Mouse (Mus musculus) heart, embryonic 12.5 days (tissue): ENCODE data around the gene Snx13. TPM values are rescaled to one million over a fixed set of nuclear protein-coding genes. Genes with fewer than 3 reads are reported as not detected.

Source experiments
- ATAC-seq: fragments of 200-750 bp; cut with Nextera tagmentation; 2 replicates; pipeline ENCODE4 v1.8.0; 2017; ENCODE audit warnings: moderate TSS enrichment, moderate library complexity; ENCODE audit not compliant: insufficient number of reproducible peaks, low FRiP score
- H3K27ac ChIP-seq: fragments of 300-500 bp; sonication (generic); 2 replicates; pipeline ENCODE4 v1.5.1; 2016; ENCODE audit warnings: mild to moderate bottlenecking, moderate library complexity; ENCODE audit not compliant: poor library complexity, severe bottlenecking
- H3K27me3 ChIP-seq: fragments of 300-500 bp; sonication (generic); replicated peaks from 2 replicates; pipeline ENCODE4 v1.6.1; 2016; ENCODE audit warnings: mild to moderate bottlenecking, moderate library complexity
- H3K36me3 ChIP-seq: fragments of 300-500 bp; sonication (generic); 2 replicates; pipeline ENCODE4 v1.6.1; 2016; ENCODE audit warnings: mild to moderate bottlenecking, moderate library complexity
- H3K4me1 ChIP-seq: fragments of 300-500 bp; sonication (generic); replicated peaks from 2 replicates; pipeline ENCODE4 v1.6.1; 2016; ENCODE audit warnings: mild to moderate bottlenecking
- H3K4me2 ChIP-seq: fragments of 300-500 bp; sonication (generic); 2 replicates; pipeline ENCODE4 v1.6.1; 2016; ENCODE audit warnings: mild to moderate bottlenecking, moderate library complexity
- H3K4me3 ChIP-seq: fragments of 300-500 bp; sonication (generic); 2 replicates; pipeline ENCODE4 v1.5.1; 2016; ENCODE audit warnings: mild to moderate bottlenecking
- H3K9ac ChIP-seq: fragments of 300-500 bp; sonication (generic); 2 replicates; pipeline ENCODE4 v1.6.1; 2016; ENCODE audit warnings: mild to moderate bottlenecking, moderate library complexity
- H3K9me3 ChIP-seq: fragments of 300-500 bp; sonication (generic); replicated peaks from 2 replicates; pipeline ENCODE4 v1.6.1; 2016; ENCODE audit warnings: mild to moderate bottlenecking, moderate library complexity
- WGBS: fragments of 180-500 bp; shearing (Covaris S2); methylation state at CpG from one replicate; pipeline ENCODE4 v1.1.7; 2016; 5-methylcytosine and 5-hydroxymethylcytosine counted together
- polyA plus RNA-seq: library from polyadenylated mRNA; unstranded; fragments of >200 nt; fragmentation: Nextera tagmentation; extraction: Ambion mirVana; gene quantifications from 2 replicates; pipeline ENCODE4 v1.2.1, GENCODE M21; 2016

The Snx13 gene
- polyA plus RNA-seq: 35.1 and 38.7 TPM in 2 replicates

- peaks cover 31% of the 10 kb centered on the region for H3K4me1 ChIP-seq
- H3K27ac ChIP-seq: peak within 1 kb of the TSS; percentile 98
- no peaks in the 10 kb centered on the region for H3K36me3 ChIP-seq
- under 1% methylated on average over 51 of the region's 51 CpGs for WGBS
- peak within 1 kb of the TSS; percentile 96 for H3K9ac ChIP-seq
- no peaks in the 10 kb centered on the region for H3K27me3 ChIP-seq
- peak within 1 kb of the TSS; percentile 98 for H3K4me3 ChIP-seq
- H3K9me3 ChIP-seq: no peaks in the 10 kb centered on the region
- ATAC-seq: peak; percentile 98
- H3K4me2 ChIP-seq: peak within 1 kb of the TSS; percentile 84
Measured at GRCm38 (mm10) chr12:35046999-35047319, at the start of gene Snx13. Snx13 (plus strand) TSS chr12:35047186.

GRCm38 (mm10) chr12:34997597-34998182, 49.3 kb upstream of the Snx13 start:
- no peak overlapping the region for H3K4me2 ChIP-seq
- H3K4me3 ChIP-seq: no peak overlapping the region
- WGBS: 85% methylated on average over 3 of the region's 3 CpGs
- no peaks in the 10 kb centered on the region for H3K27me3 ChIP-seq
- H3K9me3 ChIP-seq: no peaks in the 10 kb centered on the region; the same call in 1 of the 2 replicates
- no peak overlapping the region for H3K27ac ChIP-seq
- no peaks in the 10 kb centered on the region for H3K4me1 ChIP-seq
- ATAC-seq: no peak
- no peaks in the 10 kb centered on the region for H3K36me3 ChIP-seq
- H3K9ac ChIP-seq: no peak overlapping the region

- H3K4me2 ChIP-seq: no peak overlapping the region
- 74% methylated on average over 12 of the region's 12 CpGs for WGBS
- no peak overlapping the region for H3K27ac ChIP-seq
- H3K36me3 ChIP-seq: no peaks in the 10 kb centered on the region
- H3K4me3 ChIP-seq: no peak overlapping the region
- H3K9me3 ChIP-seq: no peaks in the 10 kb centered on the region; the same call in 1 of the 2 replicates
- no peaks in the 10 kb centered on the region for H3K4me1 ChIP-seq
- no peaks in the 10 kb centered on the region for H3K27me3 ChIP-seq
- no peak for ATAC-seq
- H3K9ac ChIP-seq: no peak overlapping the region
Measured at GRCm38 (mm10) chr12:34998778-34999467, 48.1 kb upstream of the Snx13 start.

- no peak for ATAC-seq
- no peaks in the 10 kb centered on the region for H3K4me1 ChIP-seq
- H3K9ac ChIP-seq: no peak overlapping the region
- no peak overlapping the region for H3K4me2 ChIP-seq
- H3K27me3 ChIP-seq: no peaks in the 10 kb centered on the region
- WGBS: 47% methylated on average over 4 of the region's 4 CpGs
- no peak overlapping the region for H3K4me3 ChIP-seq
- no peak overlapping the region for H3K27ac ChIP-seq
- H3K9me3 ChIP-seq: no peaks in the 10 kb centered on the region; the same call in 1 of the 2 replicates
- H3K36me3 ChIP-seq: no peaks in the 10 kb centered on the region
Measured at GRCm38 (mm10) chr12:35000323-35000722, 46.7 kb upstream of the Snx13 start.

- Histone ChIP-seq H3K4me3 (no peak overlapping the region), H3K27me3 (no peaks in the 10 kb centered on the region), H3K27ac (no peak overlapping the region), H3K36me3 (no peaks in the 10 kb centered on the region), H3K9ac (no peak overlapping the region), H3K4me2 (no peak overlapping the region), H3K4me1 (no peaks in the 10 kb centered on the region), H3K9me3 (no peaks in the 10 kb centered on the region)
- no peak for ATAC-seq
Measured at GRCm38 (mm10) chr12:35005748-35006147, 41.2 kb upstream of the Snx13 start.

DNA sequence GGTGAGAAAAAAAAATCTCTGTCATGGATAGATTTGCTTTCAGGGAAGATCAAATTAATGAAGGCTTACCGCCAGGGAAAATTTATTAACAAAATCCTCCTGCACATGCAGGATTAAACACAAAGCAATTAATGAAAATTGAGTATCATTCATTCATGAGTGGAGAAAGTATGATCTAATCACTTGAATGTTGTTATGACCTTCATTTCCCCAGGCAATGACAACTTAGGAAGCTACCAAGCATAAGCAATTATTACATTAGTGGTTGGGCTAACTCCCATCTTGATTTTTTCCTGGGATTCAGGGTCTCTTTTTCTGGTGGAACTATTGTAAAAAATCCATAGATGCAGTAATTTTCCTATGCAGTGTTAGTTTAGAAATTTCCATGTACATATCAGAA, 39.1 kb upstream of the Snx13 start:
- H3K27ac ChIP-seq: no peak overlapping the region
- no peak for ATAC-seq
- 88% methylated on average over 1 of the region's 1 CpGs for WGBS

GRCm38 (mm10) chr12:35008340-35009137, 38.4 kb upstream of the Snx13 start:
- H3K9ac ChIP-seq: no peak overlapping the region
- WGBS: 76% methylated on average over 11 of the region's 11 CpGs
- no peaks in the 10 kb centered on the region for H3K9me3 ChIP-seq
- no peak for ATAC-seq
- H3K27me3 ChIP-seq: no peaks in the 10 kb centered on the region
- no peak overlapping the region for H3K4me3 ChIP-seq
- H3K27ac ChIP-seq: no peak overlapping the region
- H3K4me2 ChIP-seq: no peak overlapping the region
- H3K4me1 ChIP-seq: no peaks in the 10 kb centered on the region
- no peaks in the 10 kb centered on the region for H3K36me3 ChIP-seq

More for the DNA sequence above, 39.1 kb upstream of the Snx13 start:
- Histone ChIP-seq H3K36me3 (no peaks in the 10 kb centered on the region), H3K4me2 (no peak overlapping the region), H3K9ac (no peak overlapping the region), H3K4me3 (no peak overlapping the region), H3K9me3 (no peaks in the 10 kb centered on the region), H3K27me3 (no peaks in the 10 kb centered on the region), H3K4me1 (no peaks in the 10 kb centered on the region)

GRCm38 (mm10) chr12:35011462-35011861, 35.5 kb upstream of the Snx13 start:
- no peak for ATAC-seq
- Histone ChIP-seq H3K9me3 (no peaks in the 10 kb centered on the region), H3K4me2 (no peak overlapping the region), H3K9ac (no peak overlapping the region), H3K4me3 (no peak overlapping the region), H3K27ac (no peak overlapping the region), H3K4me1 (no peaks in the 10 kb centered on the region), H3K36me3 (no peaks in the 10 kb centered on the region), H3K27me3 (no peaks in the 10 kb centered on the region)
- WGBS: 71% methylated on average over 1 of the region's 1 CpGs

DNA sequence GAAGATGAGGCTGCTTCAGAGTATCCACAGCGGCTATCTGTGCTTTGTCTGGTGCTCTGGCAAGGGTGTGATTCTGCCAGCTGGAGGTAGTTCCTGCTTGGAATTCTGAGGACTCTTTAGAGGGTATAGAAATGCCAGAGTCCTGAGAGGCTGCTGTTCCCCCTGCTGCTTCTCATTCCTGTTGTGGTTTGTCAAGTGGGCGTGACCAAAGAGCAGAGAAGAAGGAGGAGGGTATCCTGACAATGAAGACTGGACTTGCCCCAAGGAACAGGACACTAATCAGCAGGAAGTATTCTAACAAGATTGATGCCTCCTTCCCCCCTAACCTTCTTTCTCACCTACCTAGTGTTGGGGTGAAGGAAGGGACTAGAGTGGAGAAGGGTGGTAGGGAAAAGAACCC, 33.0 kb upstream of the Snx13 start:
- Histone ChIP-seq H3K27ac (no peak overlapping the region), H3K36me3 (no peaks in the 10 kb centered on the region), H3K27me3 (no peaks in the 10 kb centered on the region), H3K9me3 (no peaks in the 10 kb centered on the region), H3K4me1 (no peaks in the 10 kb centered on the region), H3K4me2 (no peak overlapping the region), H3K9ac (no peak overlapping the region), H3K4me3 (no peak overlapping the region)
- WGBS: 55% methylated on average over 2 of the region's 2 CpGs
- no peak for ATAC-seq

DNA sequence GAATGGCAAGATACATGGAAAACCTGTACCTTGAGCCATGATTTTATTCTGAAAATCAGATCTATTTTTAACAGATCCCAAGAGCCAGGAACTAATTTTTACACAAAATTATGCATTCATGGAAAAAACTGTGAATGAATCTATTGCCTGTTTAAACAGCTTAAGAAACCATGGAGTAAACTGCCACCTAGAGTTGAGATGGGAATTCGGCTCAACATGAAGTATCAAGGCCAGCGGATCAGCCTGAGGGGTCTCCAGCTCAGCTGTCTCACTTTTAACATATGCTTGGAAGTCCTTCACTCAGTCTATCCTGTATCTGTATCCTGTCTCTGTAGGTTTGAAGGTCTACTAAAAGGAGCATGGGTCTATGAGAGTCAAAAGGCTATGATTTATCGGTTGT, 30.9 kb upstream of the Snx13 start:
- Histone ChIP-seq H3K27ac (no peak overlapping the region), H3K4me1 (no peaks in the 10 kb centered on the region), H3K36me3 (no peaks in the 10 kb centered on the region), H3K4me2 (no peak overlapping the region), H3K9ac (no peak overlapping the region), H3K9me3 (no peaks in the 10 kb centered on the region), H3K27me3 (no peaks in the 10 kb centered on the region), H3K4me3 (no peak overlapping the region)
- ATAC-seq: no peak
- 52% methylated on average over 3 of the region's 3 CpGs for WGBS

- 79% methylated on average over 9 of the region's 9 CpGs for whole genome bisulfite sequencing
- no peaks in the 10 kb centered on the region for H3K9me3 ChIP-seq
- ATAC-seq: no peak
Measured at GRCm38 (mm10) chr12:35016481-35017250, 30.3 kb upstream of the Snx13 start.

More at GRCm38 (mm10) chr12:35016481-35017250, 30.3 kb upstream of the Snx13 start:
- Histone ChIP-seq H3K27ac (no peak overlapping the region), H3K4me2 (no peak overlapping the region), H3K4me3 (no peak overlapping the region), H3K9ac (no peak overlapping the region), H3K36me3 (no peaks in the 10 kb centered on the region), H3K27me3 (no peaks in the 10 kb centered on the region), H3K4me1 (no peaks in the 10 kb centered on the region)
